Mouse (Mus musculus) hindbrain, embryonic 10.5 days (tissue): Measurements from ENCODE around the gene Gmds. TPM values are rescaled to one million over a fixed set of nuclear protein-coding genes. Genes with fewer than 3 reads are reported as not detected.

Experiments
- DNase-seq: peaks from one replicate; pipeline ENCODE4 v3.0.0-alpha.2; 2017; ENCODE audit warnings: low spot score
- H3K27ac ChIP-seq: fragments of 300-500 bp; sonication (generic); 2 replicates; pipeline ENCODE4 v1.5.1; 2016; ENCODE audit warnings: mild to moderate bottlenecking, moderate library complexity
- H3K27me3 ChIP-seq: fragments of 300-500 bp; sonication (generic); 2 replicates; pipeline ENCODE4 v1.6.1; 2016; ENCODE audit warnings: mild to moderate bottlenecking; ENCODE audit not compliant: poor library complexity, insufficient read depth, severe bottlenecking
- H3K36me3 ChIP-seq: fragments of 300-500 bp; sonication (generic); 2 replicates; pipeline ENCODE4 v1.6.1; 2016; ENCODE audit warnings: mild to moderate bottlenecking, moderate library complexity
- H3K4me1 ChIP-seq: fragments of 300-500 bp; sonication (generic); replicated peaks from 2 replicates; pipeline ENCODE4 v1.6.1; 2016; ENCODE audit warnings: mild to moderate bottlenecking
- H3K4me3 ChIP-seq: fragments of 300-500 bp; sonication (generic); 2 replicates; pipeline ENCODE4 v1.5.1; 2016; ENCODE audit warnings: mild to moderate bottlenecking, moderate library complexity
- H3K9me3 ChIP-seq: fragments of 300-500 bp; sonication (generic); 2 replicates; pipeline ENCODE4 v1.6.1; 2016; ENCODE audit warnings: mild to moderate bottlenecking, moderate library complexity
- WGBS: fragments of 180-500 bp; shearing (Covaris S2); methylation state at CpG from one replicate; pipeline ENCODE4 v1.1.7; 2016; 5-methylcytosine and 5-hydroxymethylcytosine counted together
- polyA plus RNA-seq: library from polyadenylated mRNA; unstranded; fragments of >200 nt; fragmentation: Nextera tagmentation; extraction: Ambion mirVana; gene quantifications from 2 replicates; pipeline ENCODE4 v1.2.1, GENCODE M21; 2016

The Gmds gene
- polyA plus RNA-seq, 1 experiment from 2014 or later: 29.2 TPM

DNA sequence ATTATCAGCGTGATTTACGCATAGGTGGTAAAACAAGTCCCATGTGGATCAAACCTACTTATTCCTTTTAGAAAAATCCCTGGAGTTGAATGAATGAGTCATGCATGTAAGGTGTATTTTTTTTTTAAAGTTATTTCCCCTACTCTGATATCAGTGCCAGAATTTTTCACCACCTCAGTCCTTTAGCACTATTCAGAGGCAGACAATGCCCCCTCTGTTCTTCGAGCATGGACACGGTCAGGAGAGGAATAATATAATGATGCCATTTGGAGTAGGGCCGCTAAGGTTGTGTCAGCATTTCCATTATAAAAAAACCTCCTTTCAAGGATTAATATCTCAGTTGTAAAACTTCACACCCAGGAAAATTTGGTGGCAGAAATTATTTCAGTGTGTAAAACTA lies 301.6 kb downstream of the Gmds start:
- Histone ChIP-seq H3K27ac (no peak overlapping the region), H3K36me3 (no peaks in the 10 kb centered on the region), H3K4me1 (0 out of 2 replicates have a peak, but pooled peaks cover 2% of the 10 kb centered on the region), H3K9me3 (no peaks in the 10 kb centered on the region), H3K4me3 (no peak overlapping the region), H3K27me3 (no peaks in the 10 kb centered on the region)
- WGBS: 72% methylated on average over 5 of the region's 5 CpGs
- DNase-seq: no peak

DNA sequence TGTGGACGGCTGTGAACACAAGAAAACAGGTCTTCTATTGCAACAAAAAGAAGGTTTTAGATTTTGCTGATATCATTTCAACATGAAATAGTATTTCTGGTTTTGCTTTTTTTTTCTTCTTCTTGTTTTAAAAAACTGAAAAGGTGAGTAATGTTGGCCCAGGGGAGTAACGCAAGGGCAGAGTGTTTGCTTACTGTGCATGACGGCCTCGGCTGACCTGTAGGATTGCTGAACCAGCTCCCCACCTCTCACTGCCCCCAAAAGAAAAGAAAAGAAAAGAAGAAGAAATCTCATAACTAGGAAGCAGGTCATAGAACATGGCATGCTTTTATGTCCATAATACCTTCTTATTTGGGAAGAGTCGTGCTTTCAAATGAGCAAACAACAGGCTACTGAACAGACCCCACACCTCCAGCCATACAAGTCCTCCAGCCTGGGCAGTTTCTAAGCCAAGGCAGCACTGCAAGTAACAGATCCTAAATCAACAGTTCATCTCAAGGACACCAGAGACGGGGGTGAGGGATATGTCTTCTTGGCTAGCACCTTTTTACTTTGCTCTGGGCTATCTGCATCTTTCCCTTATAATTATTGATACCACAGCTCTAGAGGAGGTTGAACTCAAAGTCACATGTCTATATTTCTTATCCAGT lies 303.6 kb downstream of the Gmds start:
- no peaks in the 10 kb centered on the region for H3K36me3 ChIP-seq
- H3K4me1 ChIP-seq: 0 out of 2 replicates have a peak, but pooled peaks cover 2% of the 10 kb centered on the region
- 73% methylated on average over 6 of the region's 6 CpGs for WGBS
- H3K27me3 ChIP-seq: no peaks in the 10 kb centered on the region
- no peak overlapping the region for H3K4me3 ChIP-seq
- DNase-seq: no peak
- H3K9me3 ChIP-seq: no peaks in the 10 kb centered on the region
- no peak overlapping the region for H3K27ac ChIP-seq

DNA sequence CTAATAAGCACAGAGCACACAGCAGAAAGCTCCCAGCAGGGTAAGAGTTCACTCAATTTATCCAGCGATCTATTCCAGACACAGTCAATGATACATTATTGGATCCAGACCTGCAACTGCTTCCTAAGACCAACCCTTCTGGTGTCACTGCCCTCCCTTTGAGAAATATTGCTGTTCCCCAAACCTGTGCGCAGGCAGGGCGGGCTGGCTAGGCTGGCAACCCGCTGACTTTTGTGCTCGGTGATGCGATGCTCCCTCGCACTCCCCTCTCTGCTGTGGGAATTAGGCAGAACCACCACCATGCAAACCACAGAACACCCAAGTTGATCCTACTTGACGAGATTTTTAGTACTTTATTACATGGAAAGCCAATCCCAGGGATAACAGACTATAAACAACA lies 304.4 kb downstream of the Gmds start:
- Histone ChIP-seq H3K4me3 (no peak overlapping the region), H3K27me3 (no peaks in the 10 kb centered on the region), H3K9me3 (no peaks in the 10 kb centered on the region), H3K36me3 (no peaks in the 10 kb centered on the region), H3K27ac (no peak overlapping the region), H3K4me1 (0 out of 2 replicates have a peak, but pooled peaks cover 2% of the 10 kb centered on the region)
- DNase-seq: peak; percentile 22
- 48% methylated on average over 8 of the region's 8 CpGs for WGBS

GRCm38 (mm10) chr13:32026226-32026975 lies 312.1 kb downstream of the Gmds start:
- Histone ChIP-seq H3K4me3 (no peak overlapping the region), H3K9me3 (no peaks in the 10 kb centered on the region), H3K27ac (no peak overlapping the region), H3K36me3 (no peaks in the 10 kb centered on the region), H3K27me3 (no peaks in the 10 kb centered on the region), H3K4me1 (peaks cover 4% of the 10 kb centered on the region)
- no peak for DNase-seq
- WGBS: 79% methylated on average over 6 of the region's 6 CpGs

GRCm38 (mm10) chr13:32024822-32025221 lies 313.7 kb downstream of the Gmds start:
- Histone ChIP-seq H3K27ac (no peak overlapping the region), H3K36me3 (no peaks in the 10 kb centered on the region), H3K27me3 (no peaks in the 10 kb centered on the region), H3K9me3 (no peaks in the 10 kb centered on the region), H3K4me1 (peaks cover 4% of the 10 kb centered on the region), H3K4me3 (no peak overlapping the region)
- DNase-seq: no peak

DNA sequence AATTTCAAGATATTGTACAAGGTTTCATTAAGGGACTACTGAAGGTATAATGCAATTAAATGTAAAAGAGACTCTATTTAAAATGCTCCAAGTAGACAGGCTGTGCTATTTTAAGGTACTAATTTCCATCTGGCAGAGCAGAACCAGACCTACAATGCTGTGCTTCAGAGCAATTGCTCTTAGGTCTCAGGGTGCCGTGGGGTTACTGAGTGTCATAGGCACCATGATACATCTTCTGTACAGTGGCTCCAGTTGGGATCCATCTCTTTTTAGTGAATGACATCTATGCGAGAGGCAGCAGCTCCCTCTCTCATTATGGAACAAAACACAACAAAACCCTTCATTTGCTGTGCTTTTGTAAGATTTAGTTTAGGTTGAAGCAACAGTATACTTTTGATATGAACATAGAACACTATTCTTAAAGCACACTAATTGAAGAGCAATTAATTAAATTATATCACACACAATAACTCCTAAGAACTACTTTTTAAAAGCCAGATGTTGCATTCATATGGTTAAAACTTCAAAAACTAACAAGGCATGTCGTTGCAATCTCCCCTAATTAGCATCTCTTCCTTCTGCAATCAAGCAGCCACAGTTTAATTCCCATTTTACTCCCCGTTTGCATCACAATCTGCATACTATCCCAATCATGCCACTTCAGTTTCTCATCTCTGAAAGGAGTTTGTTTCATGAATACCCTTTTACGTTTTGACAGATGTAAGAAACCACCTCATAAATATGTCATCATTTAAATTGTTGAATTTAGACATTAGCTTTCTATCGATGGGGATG lies 317.9 kb downstream of the Gmds start:
- peaks cover 12% of the 10 kb centered on the region for H3K4me1 ChIP-seq
- DNase-seq: no peak
- H3K9me3 ChIP-seq: no peaks in the 10 kb centered on the region
- 76% methylated on average over 6 of the region's 6 CpGs for WGBS
- H3K36me3 ChIP-seq: no peaks in the 10 kb centered on the region
- no peak overlapping the region for H3K27ac ChIP-seq
- no peaks in the 10 kb centered on the region for H3K27me3 ChIP-seq
- no peak overlapping the region for H3K4me3 ChIP-seq

DNA sequence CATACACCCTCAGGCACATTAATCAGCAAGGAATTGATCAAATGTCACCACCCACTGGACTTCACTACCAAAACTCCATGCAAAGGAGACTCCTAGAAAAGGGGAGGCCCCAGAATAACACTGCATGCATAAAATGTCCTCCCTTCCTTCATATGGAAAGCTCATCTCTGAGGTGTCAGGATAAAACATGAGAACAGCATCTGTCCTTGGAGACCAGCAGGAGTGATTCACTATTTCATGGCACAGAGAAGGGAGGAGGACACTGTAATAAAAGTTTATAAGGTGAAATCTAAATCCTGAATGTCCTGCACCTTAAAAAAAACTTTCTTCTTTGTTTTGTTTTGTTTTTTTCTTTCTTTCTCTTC lies 319.3 kb downstream of the Gmds start:
- Histone ChIP-seq H3K4me1 (peaks cover 8% of the 10 kb centered on the region; the same call in 1 of the 2 replicates), H3K27ac (no peak overlapping the region), H3K4me3 (no peak overlapping the region), H3K27me3 (no peaks in the 10 kb centered on the region), H3K36me3 (no peaks in the 10 kb centered on the region), H3K9me3 (no peaks in the 10 kb centered on the region)
- DNase-seq: no peak

DNA sequence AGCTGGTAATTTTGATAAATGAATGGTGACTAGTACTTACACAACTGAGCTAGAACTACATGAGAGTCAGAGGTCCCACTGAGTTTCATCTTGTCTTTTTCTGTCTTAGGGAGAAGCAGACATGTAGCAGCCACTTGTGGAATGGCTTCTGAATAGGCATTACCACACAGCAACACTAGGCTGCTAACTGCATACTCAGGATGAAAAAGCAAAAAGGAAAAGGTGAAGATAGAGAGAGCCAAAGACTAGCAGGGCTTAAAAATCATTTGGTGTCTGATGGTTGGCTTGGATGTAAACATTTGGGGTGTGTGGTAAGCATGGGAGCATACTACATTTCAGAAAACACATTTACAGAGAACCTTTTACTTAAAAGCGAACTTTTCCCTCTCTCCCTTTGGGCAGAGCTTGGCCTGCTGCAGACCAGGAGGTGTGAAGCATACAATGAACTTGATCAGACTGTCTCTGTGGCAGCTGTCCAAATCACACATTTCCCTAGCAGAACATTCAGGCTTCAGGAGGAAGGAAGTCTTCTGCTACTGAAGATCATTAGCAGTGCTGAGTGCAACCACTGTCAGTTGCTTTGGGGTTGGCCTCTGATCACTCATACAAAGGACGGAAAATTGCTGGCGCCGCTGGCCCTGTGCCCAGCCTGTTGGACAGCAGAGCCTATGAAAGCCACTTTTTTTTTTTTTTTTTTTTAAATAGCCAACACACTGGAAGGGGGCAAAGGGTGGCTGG lies 319.9 kb downstream of the Gmds start:
- no peak for DNase-seq
- no peaks in the 10 kb centered on the region for H3K9me3 ChIP-seq
- no peaks in the 10 kb centered on the region for H3K36me3 ChIP-seq
- H3K4me1 ChIP-seq: peaks cover 8% of the 10 kb centered on the region; the same call in 1 of the 2 replicates
- no peak overlapping the region for H3K4me3 ChIP-seq
- WGBS: 64% methylated on average over 4 of the region's 4 CpGs
- no peak overlapping the region for H3K27ac ChIP-seq
- no peaks in the 10 kb centered on the region for H3K27me3 ChIP-seq

DNA sequence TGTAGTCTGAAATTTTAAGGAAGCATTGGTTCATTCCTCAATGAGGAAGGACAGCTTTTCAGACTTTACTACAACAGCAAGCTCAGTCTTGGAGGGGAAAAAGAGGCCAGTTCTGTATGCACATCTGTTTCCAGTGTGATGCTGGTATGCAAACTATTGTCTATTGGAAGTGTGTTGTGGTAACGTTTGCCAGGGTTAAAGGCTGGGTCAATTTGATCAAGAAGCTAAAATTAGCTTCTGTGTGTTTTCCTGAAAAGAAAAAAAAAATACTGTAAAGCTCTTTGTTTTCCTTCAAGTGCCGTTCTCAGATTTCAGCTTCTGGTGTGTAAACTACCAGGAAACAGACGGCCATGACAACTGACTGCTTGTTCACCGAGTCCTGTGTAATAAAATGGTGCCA lies 329.7 kb downstream of the Gmds start:
- DNase-seq: no peak
- 27% methylated on average over 4 of the region's 4 CpGs for WGBS
- no peaks in the 10 kb centered on the region for H3K9me3 ChIP-seq
- H3K4me1 ChIP-seq: no peaks in the 10 kb centered on the region; the same call in 1 of the 2 replicates
- no peaks in the 10 kb centered on the region for H3K36me3 ChIP-seq
- H3K27me3 ChIP-seq: no peaks in the 10 kb centered on the region
- H3K27ac ChIP-seq: no peak overlapping the region
- no peak overlapping the region for H3K4me3 ChIP-seq

GRCm38 (mm10) chr13:32008116-32008641 lies 330.4 kb downstream of the Gmds start:
- no peak for DNase-seq
- Histone ChIP-seq H3K4me3 (no peak overlapping the region), H3K4me1 (no peaks in the 10 kb centered on the region; the same call in 1 of the 2 replicates), H3K27me3 (no peaks in the 10 kb centered on the region), H3K27ac (no peak overlapping the region; the same call in 1 of the 2 replicates), H3K36me3 (no peaks in the 10 kb centered on the region), H3K9me3 (no peaks in the 10 kb centered on the region)
- WGBS: 56% methylated on average over 7 of the region's 7 CpGs

DNA sequence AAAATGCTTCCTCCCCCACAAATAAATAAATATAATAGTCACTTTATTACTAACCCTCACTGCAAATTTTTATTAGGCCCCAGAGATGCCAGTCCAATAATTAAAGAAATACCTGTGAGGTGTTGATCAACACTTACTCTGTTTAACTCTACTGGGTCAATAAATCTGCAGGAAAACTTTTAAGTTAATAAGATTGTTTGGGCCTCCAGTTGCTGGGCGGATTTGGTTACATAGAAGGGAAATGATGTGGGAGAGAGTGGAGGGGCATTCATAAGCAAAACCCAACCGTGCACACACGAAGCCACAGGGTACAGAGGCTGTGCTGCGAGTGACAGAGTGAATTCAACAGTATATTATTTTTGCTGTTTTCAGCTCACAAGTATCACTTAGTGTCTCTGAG lies 345.1 kb downstream of the Gmds start:
- no peaks in the 10 kb centered on the region for H3K36me3 ChIP-seq
- DNase-seq: no peak
- H3K4me3 ChIP-seq: no peak overlapping the region
- WGBS: 82% methylated on average over 4 of the region's 4 CpGs
- H3K9me3 ChIP-seq: 0 out of 2 replicates have a peak, but pooled peaks cover 4% of the 10 kb centered on the region
- H3K27me3 ChIP-seq: no peaks in the 10 kb centered on the region
- no peak overlapping the region for H3K27ac ChIP-seq
- H3K4me1 ChIP-seq: 0 out of 2 replicates have a peak, but pooled peaks cover 8% of the 10 kb centered on the region
